Mouse (Mus musculus) forebrain, embryonic 11.5 days (tissue): ENCODE measurements around the gene Stk40. TPM values are rescaled to one million over a fixed set of nuclear protein-coding genes. Genes with fewer than 3 reads are reported as not detected.
"Not testable (repeated sequence)": the region's sequence is repeated elsewhere in the genome, so short reads cannot be mapped to it uniquely, and the experiment has no call there.

Experiments used
- ATAC-seq: fragments of 200-750 bp; cut with Nextera tagmentation; replicated peaks from 2 replicates; pipeline ENCODE4 v1.8.0; 2017; ENCODE audit warnings: moderate TSS enrichment; ENCODE audit not compliant: low FRiP score
- DNase-seq: peaks from one replicate; pipeline ENCODE4 v3.0.0-alpha.2; 2017; ENCODE audit warnings: low spot score
- H3K27ac ChIP-seq: fragments of 300-500 bp; sonication (generic); 2 replicates; pipeline ENCODE4 v1.5.1; 2014; ENCODE audit warnings: low read depth, low read length
- H3K27me3 ChIP-seq: fragments of 300-500 bp; sonication (generic); 2 replicates; pipeline ENCODE4 v1.6.1; 2014; ENCODE audit warnings: mild to moderate bottlenecking, low read length, mixed read lengths; ENCODE audit not compliant: control insufficient read depth, insufficient read depth
- H3K36me3 ChIP-seq: fragments of 300-500 bp; sonication (generic); 2 replicates; pipeline ENCODE4 v1.6.1; 2014; ENCODE audit warnings: mild to moderate bottlenecking, low read length, moderate library complexity, mixed read lengths; ENCODE audit not compliant: control insufficient read depth, insufficient read depth
- H3K4me1 ChIP-seq: fragments of 300-500 bp; sonication (generic); replicated peaks from 2 replicates; pipeline ENCODE4 v1.6.1; 2014; ENCODE audit warnings: low read length, mixed read lengths; ENCODE audit not compliant: control insufficient read depth, insufficient read depth
- H3K4me2 ChIP-seq: fragments of 300-500 bp; sonication (generic); 2 replicates; pipeline ENCODE4 v1.6.1; 2014; ENCODE audit warnings: low read depth, mild to moderate bottlenecking, low read length, moderate library complexity, mixed read lengths; ENCODE audit not compliant: severe bottlenecking
- H3K4me3 ChIP-seq: fragments of 300-500 bp; sonication (generic); 2 replicates; pipeline ENCODE4 v1.5.1; 2014; ENCODE audit warnings: low read depth, low read length
- H3K9ac ChIP-seq: fragments of 300-500 bp; sonication (generic); 2 replicates; pipeline ENCODE4 v1.6.1; 2014; ENCODE audit warnings: low read length
- H3K9me3 ChIP-seq: fragments of 300-500 bp; sonication (generic); 2 replicates; pipeline ENCODE4 v1.6.1; 2016; ENCODE audit warnings: low read length, mixed read lengths; ENCODE audit not compliant: control insufficient read depth
- WGBS: fragments of 180-500 bp; shearing (Covaris S2); extraction: QIAGEN DNeasy Blood & Tissue Kit; methylation state at CpG from one replicate; pipeline ENCODE4 v1.1.7; 2014; 5-methylcytosine and 5-hydroxymethylcytosine counted together
- polyA plus RNA-seq: library from polyadenylated mRNA; unstranded; fragments of >200 nt; fragmentation: Nextera tagmentation; extraction: Ambion mirVana; gene quantifications from 2 replicates; pipeline ENCODE4 v1.2.1, GENCODE M21; 2014

Stk40 gene
- polyA plus RNA-seq, 1 experiment from 2014 or later: 37.4 TPM

DNA sequence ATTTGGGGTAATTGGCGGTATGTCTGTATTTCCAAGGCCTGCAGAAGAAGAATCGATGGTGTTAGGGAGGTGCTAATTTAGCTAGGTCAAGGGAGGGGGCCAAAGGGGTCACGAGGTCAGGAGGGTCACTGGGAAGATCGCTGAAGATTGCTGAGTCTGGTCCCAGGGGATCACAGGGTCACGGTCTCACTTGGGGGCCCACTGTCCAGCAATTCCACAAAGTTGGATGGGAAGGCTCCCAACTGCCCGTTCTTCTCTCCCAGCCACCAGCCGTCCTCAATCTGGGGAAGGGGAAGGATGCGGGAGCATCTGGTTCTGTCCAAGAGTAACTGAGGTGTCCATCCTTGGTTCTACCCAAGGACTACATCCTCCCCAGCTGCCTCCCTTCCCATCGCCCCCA lies 58.2 kb downstream of the Stk40 start:
- DNase-seq (no peak), ATAC-seq (no peak; the same call in none of the 2 replicates)
- Histone ChIP-seq H3K9ac (no peak overlapping the region; the same call in 1 of the 2 replicates), H3K4me3 (no peak overlapping the region), H3K4me2 (no peak overlapping the region), H3K27me3 (no peaks in the 10 kb centered on the region), H3K9me3 (no peaks in the 10 kb centered on the region), H3K27ac (no peak overlapping the region), H3K36me3 (peaks cover 4% of the 10 kb centered on the region), H3K4me1 (peaks cover 7% of the 10 kb centered on the region; the same call in 1 of the 2 replicates)
- WGBS: 69% methylated on average over 9 of the region's 9 CpGs

DNA sequence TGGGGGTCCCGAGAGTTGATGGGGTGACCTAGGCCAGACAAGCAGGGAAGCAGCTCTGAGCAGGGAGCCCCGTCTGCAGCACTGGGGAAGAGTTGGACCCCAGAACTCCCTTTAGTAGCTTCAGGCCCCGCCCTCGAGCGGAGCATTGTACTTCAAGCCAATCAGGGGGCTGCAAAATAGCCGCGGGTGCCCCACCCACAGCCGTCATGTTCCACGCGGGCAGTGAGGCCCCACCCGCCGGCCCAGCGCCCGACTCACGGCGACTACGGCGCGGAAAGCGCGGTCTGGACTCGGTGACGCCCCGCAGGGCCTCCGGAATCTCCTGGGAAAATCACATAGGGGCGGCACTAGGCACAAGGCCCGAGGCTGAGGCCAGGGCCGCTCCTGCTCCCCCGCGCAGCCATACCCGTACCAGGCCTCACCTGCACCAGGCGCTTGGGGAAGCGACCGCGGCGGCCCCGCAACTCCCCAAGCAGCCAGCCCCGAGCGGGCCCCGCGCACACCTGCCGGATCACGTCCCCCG lies 58.8 kb downstream of the Stk40 start:
- no peaks in the 10 kb centered on the region for H3K9me3 ChIP-seq
- peaks cover 7% of the 10 kb centered on the region; the same call in 1 of the 2 replicates for H3K4me1 ChIP-seq
- H3K27ac ChIP-seq: no peak overlapping the region
- peak overlapping the region; percentile 68 for H3K9ac ChIP-seq
- no peaks in the 10 kb centered on the region for H3K27me3 ChIP-seq
- WGBS: under 1% methylated on average over 44 of the region's 44 CpGs
- DNase-seq (peak; percentile 90), ATAC-seq (peak; percentile 93)
- peak overlapping the region; percentile 47 for H3K4me3 ChIP-seq
- H3K36me3 ChIP-seq: peaks cover 4% of the 10 kb centered on the region
- H3K4me2 ChIP-seq: peak overlapping the region; percentile 99

DNA sequence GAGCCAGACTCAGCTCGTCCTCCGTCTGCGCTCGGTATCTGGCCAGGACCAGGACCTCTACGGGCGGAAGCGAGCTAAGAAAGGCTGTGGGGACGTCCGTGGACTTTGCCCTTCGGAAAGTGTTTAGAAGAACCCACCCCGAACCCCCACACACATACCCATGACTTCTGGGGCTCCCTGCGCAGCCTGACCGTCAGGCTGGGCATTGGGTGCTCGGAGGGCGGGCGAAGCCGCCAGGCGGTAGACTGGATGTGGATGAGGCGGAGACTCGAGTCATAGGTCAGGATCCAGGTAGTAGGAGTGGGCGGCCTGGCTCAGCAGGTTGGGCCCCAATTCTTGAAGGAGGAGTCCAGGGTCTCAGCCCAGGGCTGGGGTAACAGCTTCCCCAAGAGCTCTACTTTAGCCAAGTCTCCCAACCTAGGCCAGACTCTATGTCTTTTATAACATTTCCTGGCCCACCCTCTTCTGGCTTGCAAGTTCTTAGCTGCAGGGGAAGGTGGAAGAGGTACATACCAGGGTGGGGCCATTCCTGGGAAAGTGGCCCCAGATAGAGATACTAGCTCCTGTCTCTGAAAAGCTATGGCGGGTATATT lies 59.4 kb downstream of the Stk40 start, which contains the start of gene Sh3d21:
TSS of gene Sh3d21 (minus strand) at position 425 of the 593 bp plus-strand sequence.
- peaks cover 4% of the 10 kb centered on the region for H3K36me3 ChIP-seq

GRCm38 (mm10) chr4:126163685-126164084 lies 59.9 kb downstream of the Stk40 start:
- no peak for DNase-seq
- H3K4me1 ChIP-seq: peaks cover 7% of the 10 kb centered on the region; the same call in 1 of the 2 replicates
- H3K27ac ChIP-seq: no peak overlapping the region
- H3K4me3 ChIP-seq: no peak overlapping the region
- peaks cover 4% of the 10 kb centered on the region for H3K36me3 ChIP-seq
- 68% methylated on average over 4 of the region's 4 CpGs for WGBS
- no peaks in the 10 kb centered on the region for H3K27me3 ChIP-seq
- no peak for ATAC-seq
- peak overlapping the region; percentile 99; the same call in 1 of the 2 replicates for H3K4me2 ChIP-seq
- no peak overlapping the region for H3K9ac ChIP-seq
- H3K9me3 ChIP-seq: no peaks in the 10 kb centered on the region

More for the DNA sequence above, 59.4 kb downstream of the Stk40 start, which contains the start of gene Sh3d21:
- H3K9me3 ChIP-seq: no peaks in the 10 kb centered on the region
- H3K27me3 ChIP-seq: no peaks in the 10 kb centered on the region
- ATAC-seq: peak; percentile 61
- H3K4me2 ChIP-seq: peak within 1 kb of the TSS; percentile 99
- H3K27ac ChIP-seq: no peak within 1 kb of the TSS
- H3K9ac ChIP-seq: peak within 1 kb of the TSS; percentile 68
- peaks cover 7% of the 10 kb centered on the region; the same call in 1 of the 2 replicates for H3K4me1 ChIP-seq
- peak; percentile 62 for DNase-seq
- WGBS: 5% methylated on average over 22 of the region's 22 CpGs
- H3K4me3 ChIP-seq: peak within 1 kb of the TSS; percentile 47

DNA sequence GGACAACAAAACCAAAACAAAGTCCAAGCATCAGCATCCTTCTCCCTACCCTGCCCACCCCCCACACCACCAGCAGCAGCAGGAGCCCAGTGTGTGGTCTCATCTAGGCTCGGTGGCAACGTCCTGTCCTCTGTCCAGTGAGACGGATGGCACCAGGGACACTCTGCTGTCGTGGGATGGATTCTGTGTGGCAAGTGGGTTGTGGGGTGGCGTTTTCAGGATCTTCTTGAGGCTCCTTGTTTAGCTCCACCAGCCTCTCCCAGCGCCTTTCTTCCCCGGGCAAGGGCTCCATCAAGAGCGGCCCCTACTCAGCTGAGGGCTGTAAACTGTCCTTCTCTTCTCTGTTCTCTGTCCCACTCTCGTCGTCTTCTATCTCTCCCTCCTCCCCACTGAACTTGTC lies 61.3 kb downstream of the Stk40 start:
- H3K9me3 ChIP-seq, H3K27me3 ChIP-seq, DNase-seq, H3K4me3 ChIP-seq, H3K9ac ChIP-seq, ATAC-seq, H3K4me1 ChIP-seq, H3K27ac ChIP-seq, H3K4me2 ChIP-seq: not testable (repeated sequence)
- H3K36me3 ChIP-seq: peaks cover 11% of the 10 kb centered on the region
- WGBS: 78% methylated on average over 8 of the region's 10 CpGs

- H3K4me1 ChIP-seq: peaks cover 7% of the 10 kb centered on the region; the same call in 1 of the 2 replicates
- WGBS: 84% methylated on average over 3 of the region's 3 CpGs
- ATAC-seq (no peak), DNase-seq (no peak)
- no peak overlapping the region for H3K27ac ChIP-seq
- no peak overlapping the region for H3K4me2 ChIP-seq
- no peaks in the 10 kb centered on the region for H3K9me3 ChIP-seq
- peaks cover 14% of the 10 kb centered on the region for H3K36me3 ChIP-seq
- no peaks in the 10 kb centered on the region for H3K27me3 ChIP-seq
- H3K9ac ChIP-seq: no peak overlapping the region
- no peak overlapping the region for H3K4me3 ChIP-seq
Measured at GRCm38 (mm10) chr4:126166084-126166483, 62.3 kb downstream of the Stk40 start.

GRCm38 (mm10) chr4:126168851-126169250 lies 65.1 kb downstream of the Stk40 start:
- Histone ChIP-seq H3K9me3 (no peaks in the 10 kb centered on the region), H3K27me3 (no peaks in the 10 kb centered on the region), H3K27ac (no peak overlapping the region), H3K9ac (no peak overlapping the region), H3K4me2 (no peak overlapping the region), H3K4me3 (no peak overlapping the region), H3K36me3 (peaks cover 17% of the 10 kb centered on the region), H3K4me1 (no peaks in the 10 kb centered on the region)
- no peak for DNase-seq
- WGBS: 94% methylated on average over 6 of the region's 6 CpGs
- ATAC-seq: no peak

- H3K4me2 ChIP-seq, H3K9me3 ChIP-seq, H3K9ac ChIP-seq, H3K27me3 ChIP-seq, H3K4me3 ChIP-seq, ATAC-seq, DNase-seq, H3K27ac ChIP-seq, H3K4me1 ChIP-seq: not testable (repeated sequence)
- H3K36me3 ChIP-seq: peaks cover 17% of the 10 kb centered on the region
- WGBS: 95% methylated on average over 5 of the region's 5 CpGs
Measured at GRCm38 (mm10) chr4:126170737-126171136, 67.0 kb downstream of the Stk40 start.
